Mouse (Mus musculus) megakaryocyte progenitor cell, adult 5-6 weeks (primary cell): ENCODE results near the gene Ephb2. TPM values are rescaled to one million over a fixed set of nuclear protein-coding genes. Genes with fewer than 3 reads are reported as not detected.

Experiments used
- ATAC-seq: replicated peaks from 2 replicates; pipeline ENCODE4 v1.8.0; 2016; ENCODE audit warnings: mild to moderate bottlenecking, moderate TSS enrichment, inconsistent platforms; ENCODE audit not compliant: poor library complexity
- total RNA-seq, 2 experiments: library from RNA; stranded (forward) in 1 of 2; stranded (reverse) in 1 of 2; fragments of 157-497, 149-512 nt in 1 of 2; fragments of 200-1000 nt in 1 of 2; gene quantifications; 2 replicates each; pipeline versions ENCODE4 v1.2.3 to v1.2.4; 2015 to 2017

The Ephb2 gene
- total RNA-seq, 2 experiments from 2014 or later, result 1.2 to 3.0 TPM

DNA sequence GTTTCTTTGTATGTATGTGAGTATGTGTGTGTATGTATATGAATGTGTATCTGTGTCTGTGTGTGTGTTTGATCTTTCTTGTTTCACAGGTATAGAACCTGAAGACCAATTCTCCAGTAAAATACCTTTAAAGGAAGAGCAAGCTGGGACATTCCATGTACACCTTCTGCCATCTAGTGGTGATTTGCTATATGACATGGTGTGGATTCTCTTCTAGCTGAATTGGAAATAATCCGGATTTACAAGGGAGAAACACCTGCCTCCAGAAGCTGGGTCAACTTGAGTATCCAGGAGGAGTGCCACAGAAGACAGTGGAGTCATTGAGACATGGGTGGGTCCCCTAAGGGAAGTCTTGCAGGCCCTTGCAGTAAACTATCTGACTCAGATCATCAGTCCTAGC lies 214.5 kb downstream of the Ephb2 start:
- ATAC-seq, result peak; percentile 77

DNA sequence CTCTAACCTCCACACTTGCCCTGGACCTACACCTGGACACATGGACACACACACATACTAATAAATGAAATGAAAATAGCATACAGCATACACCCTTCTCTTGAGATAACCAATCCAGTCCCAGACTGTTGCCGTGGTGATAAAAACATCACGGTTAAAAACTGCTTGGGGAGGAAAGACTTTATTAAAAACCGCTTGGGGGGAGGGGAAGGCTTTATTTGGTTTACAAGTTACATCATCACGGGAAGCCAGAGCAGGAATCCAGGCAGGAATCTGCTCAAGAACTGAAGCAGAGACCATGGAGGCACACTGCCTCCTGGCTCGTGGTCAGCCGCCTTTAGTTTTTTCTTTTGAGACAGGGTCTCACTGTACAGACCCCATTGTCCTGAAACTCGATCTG lies 222.1 kb downstream of the Ephb2 start:
- ATAC-seq, result no peak

DNA sequence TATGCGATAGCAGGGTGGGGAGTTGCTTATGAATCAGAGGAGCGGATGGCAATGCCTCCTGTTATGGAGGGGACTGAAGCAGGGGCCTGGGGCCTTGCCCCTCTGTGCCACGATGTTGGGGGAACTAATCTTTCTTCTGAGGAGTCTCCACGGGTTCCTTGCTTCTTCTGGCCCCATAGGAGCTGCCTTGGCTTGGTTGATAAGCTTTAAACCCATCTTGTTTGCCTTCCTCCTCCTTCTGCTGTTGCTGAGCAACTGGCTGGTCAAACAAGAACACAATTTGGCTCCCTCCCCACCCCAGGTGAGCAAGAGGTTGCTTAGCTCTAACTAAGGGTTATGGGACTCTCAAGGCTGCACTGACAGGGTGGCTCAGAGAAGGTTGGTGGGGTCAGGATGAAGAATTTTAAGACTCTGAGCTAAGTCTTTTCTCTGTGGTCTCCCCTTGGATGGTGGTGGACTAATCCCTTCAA lies 225.4 kb downstream of the Ephb2 start, which contains the start of gene Tex46:
TSS of gene Tex46 (plus strand) at position 51 of the 470 bp plus-strand sequence.
- ATAC-seq, result no peak

DNA sequence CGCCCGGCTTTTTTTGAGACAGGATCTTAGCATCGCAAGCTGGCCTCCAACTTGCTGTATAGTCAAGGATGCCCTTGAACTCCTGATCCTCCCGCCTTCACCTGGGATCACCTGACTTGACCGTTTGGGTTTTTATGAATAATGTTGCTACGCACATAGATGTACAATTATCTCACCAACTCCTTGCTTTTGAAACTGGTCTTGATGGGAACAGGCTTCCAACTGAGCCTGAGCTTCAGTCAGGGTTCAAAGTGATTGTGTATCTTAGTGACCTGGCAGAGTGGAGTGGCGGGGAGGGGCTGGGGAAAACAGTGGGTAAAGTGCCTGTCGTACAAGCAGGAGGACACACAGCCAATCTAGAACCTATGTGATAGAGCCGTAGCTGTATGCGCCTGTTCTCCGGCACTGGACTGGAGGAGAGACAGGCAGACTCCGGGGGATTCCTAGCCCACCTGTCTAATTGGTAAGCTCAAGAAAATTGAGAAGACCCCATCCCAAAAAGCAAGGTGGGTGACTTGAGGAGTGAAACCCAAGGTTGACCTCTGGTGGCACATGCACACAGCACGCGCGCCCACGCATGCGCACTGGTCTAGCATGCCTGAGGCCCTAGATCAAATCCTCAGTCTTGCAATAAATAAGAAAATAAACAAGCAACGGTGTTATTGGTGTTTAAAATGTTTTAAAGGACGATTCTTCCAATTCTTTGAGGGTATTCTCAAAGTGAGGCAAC lies 229.9 kb downstream of the Ephb2 start:
- no peak for ATAC-seq

DNA sequence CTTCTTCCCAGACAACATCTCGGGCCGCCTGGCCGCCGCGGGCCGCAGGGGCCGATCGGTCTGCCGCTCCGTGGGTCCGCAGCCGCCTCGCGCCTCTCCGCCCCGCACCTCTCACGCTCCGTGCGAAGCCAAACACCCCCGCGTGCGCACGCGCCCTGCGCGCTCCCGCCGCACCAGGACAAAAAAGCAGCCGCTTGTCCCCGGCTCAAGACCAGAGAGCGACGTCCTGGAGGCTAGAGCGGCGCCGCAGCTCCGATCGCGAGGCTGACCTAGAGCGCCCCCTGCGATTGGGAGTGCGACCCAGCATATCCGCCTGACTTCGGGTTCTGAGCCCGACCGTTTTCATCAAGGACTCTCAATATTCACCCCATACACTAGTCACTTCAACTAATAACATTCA lies 233.2 kb downstream of the Ephb2 start, which contains the start of gene Kdm1a:
TSS of gene Kdm1a (minus strand) at position 156 of the 400 bp plus-strand sequence.
- peak; percentile 97 for ATAC-seq

DNA sequence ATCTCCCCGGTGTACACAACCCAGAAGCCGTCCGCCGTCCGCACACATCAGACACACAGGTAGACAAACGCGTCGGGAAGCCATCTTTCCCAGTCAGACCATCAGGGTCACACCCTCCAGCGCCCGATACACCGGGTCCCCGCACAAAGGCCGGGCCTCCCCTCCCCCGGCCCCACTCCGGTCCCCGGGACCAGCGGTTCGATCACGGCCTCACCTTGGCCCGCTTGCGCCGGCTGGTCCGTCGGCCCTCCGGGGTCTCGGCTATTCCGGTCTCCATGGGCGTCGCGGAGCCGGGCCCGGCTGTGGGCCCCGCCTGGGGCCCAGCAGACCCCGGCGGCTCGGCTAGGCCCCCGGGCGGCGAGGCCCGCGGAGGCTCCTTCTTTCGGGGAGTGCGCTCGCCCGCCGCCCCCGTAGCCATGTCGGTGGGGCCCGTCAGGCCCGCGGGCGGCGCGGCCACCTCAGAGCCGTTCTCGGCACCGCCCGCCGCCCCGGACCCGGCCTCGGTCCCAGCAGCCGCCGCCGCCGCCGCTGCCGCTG lies 233.7 kb downstream of the Ephb2 start:
- ATAC-seq, result peak; percentile 39

DNA sequence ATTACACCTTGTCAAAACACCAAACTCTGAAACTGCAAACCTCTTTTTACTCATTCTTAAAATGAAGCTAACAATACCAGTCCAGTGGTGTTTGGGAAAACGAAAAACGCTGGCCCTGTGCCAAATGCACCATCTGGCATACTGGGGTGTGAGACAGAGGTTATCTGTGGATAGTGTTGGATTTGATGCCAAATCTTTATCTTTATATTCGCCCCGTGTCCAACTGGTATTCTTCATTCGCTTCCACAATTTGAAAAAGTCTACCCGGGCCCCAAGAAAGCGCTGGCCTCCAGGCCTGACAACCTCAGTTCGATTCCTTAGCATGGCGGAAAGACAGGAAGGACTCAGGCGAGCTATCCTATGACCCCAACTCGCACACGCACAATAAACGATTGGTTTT lies 234.3 kb downstream of the Ephb2 start:
- ATAC-seq, result peak; percentile 32

DNA sequence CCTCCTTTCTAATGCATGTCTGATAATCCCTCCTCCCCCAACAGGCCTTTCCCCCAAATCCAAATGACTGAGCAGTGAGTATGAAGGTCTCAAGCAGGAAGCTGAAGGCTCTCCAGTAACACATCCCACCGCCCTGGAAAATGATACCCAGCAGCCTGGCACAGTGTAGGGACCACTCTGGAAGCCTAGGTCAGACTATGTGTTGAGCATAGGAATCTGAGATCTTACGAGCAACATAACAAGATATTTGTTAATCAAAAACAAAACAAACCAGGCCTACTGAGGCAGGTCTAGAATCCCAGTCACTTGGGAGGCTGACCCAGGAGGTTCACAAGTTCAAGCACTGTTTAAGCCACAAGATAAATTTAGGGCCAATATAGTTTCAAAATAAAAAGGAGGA lies 235.3 kb downstream of the Ephb2 start:
- ATAC-seq, result no peak

DNA sequence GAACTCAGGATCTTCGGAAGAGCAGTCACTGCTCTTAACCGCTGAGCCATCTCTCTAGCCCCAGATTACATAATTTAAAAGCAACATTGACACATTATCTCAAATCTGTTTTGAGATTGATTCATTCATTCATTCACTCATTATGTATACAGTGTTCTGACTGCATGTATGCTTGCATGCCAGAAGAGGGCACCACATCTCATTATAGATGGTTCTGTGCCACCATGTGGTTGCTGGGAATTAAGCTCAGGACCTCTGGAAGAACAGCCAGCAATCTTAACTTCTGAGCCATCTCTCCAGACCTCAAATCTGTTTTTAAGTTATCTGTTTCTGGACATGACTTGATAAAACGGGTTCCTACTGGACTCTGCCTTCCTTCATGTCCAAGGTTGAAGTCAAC lies 235.9 kb downstream of the Ephb2 start:
- ATAC-seq, result no peak

DNA sequence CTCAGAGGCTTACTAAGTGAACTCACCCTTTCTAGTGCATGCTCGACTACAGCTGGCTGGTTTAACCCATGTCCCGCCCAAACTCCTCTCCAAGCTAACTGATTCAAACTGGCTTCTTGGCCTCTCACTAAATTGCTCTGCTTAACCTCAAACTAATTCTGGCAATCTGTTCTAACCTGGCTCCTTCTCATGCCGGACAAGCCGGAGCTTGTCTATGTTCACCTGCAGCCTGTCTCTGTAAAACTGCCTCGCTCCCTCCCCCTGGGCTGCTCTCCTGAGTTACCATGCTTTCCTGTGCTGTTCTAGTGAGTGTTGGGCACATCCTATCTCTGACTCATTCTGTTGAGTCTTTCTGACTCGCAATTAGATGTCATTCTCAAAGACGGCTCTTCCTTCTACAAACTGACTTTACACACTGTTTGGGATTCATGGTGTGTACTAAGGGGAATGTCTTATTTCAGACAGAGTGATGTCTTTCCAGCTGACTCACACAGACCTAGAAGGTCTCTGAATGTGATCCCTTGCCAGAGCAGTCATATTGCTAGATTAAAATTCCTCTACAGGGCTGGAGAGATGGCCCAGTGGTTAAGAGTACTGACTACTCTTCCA lies 237.4 kb downstream of the Ephb2 start:
- no peak for ATAC-seq

Other genes with a start within 250 kb of the Ephb2 start
- gene Kdm1a, start 233.3 kb downstream of the Ephb2 start, total RNA-seq (2015), result 35.7 and 46.3 TPM in 2 replicates
- 78.2 and 80.5 TPM in 2 replicates for gene Kdm1a, start 233.3 kb downstream of the Ephb2 start, total RNA-seq (2017)
- not detected in 2 replicates for gene Tex46, start 225.6 kb downstream of the Ephb2 start, total RNA-seq (2015)
- gene Tex46, start 225.6 kb downstream of the Ephb2 start, total RNA-seq (2017), result not detected in 2 replicates
- gene Lactbl1, start 213.4 kb downstream of the Ephb2 start, total RNA-seq (2015), result 0.07 and 0.20 TPM in 2 replicates
- 0.03 and 0.08 TPM in 2 replicates for gene Lactbl1, start 213.4 kb downstream of the Ephb2 start, total RNA-seq (2017)
- gene C1qb, start 50.2 kb upstream of the Ephb2 start, total RNA-seq (2015), result 0.79 TPM in 1 of 2 replicates, not detected in the other
- 0.08 TPM in 1 of 2 replicates, not detected in the other for gene C1qb, start 50.2 kb upstream of the Ephb2 start, total RNA-seq (2017)
- 0.37 and 0.54 TPM in 2 replicates for gene C1qc, start 57.1 kb upstream of the Ephb2 start, total RNA-seq (2015)
- gene C1qc, start 57.1 kb upstream of the Ephb2 start, total RNA-seq (2017), result 2.2 TPM in 1 of 2 replicates, not detected in the other
- gene C1qa, start 62.8 kb upstream of the Ephb2 start, total RNA-seq (2015), result 0.22 and 0.57 TPM in 2 replicates
- gene C1qa, start 62.8 kb upstream of the Ephb2 start, total RNA-seq (2017), result 1.2 TPM in 1 of 2 replicates, not detected in the other
- gene Epha8, start 120.8 kb upstream of the Ephb2 start, total RNA-seq (2015), result not detected in 2 replicates
- gene Epha8, start 120.8 kb upstream of the Ephb2 start, total RNA-seq (2017), result not detected in 2 replicates
- 4.8 and 5.1 TPM in 2 replicates for gene Zbtb40, start 212.8 kb upstream of the Ephb2 start, total RNA-seq (2015)
- 5.0 and 7.1 TPM in 2 replicates for gene Zbtb40, start 212.8 kb upstream of the Ephb2 start, total RNA-seq (2017)